Mouse (Mus musculus) neural tube, embryonic 11.5 days (tissue): ENCODE data around the gene Rad23a. TPM values are rescaled to one million over a fixed set of nuclear protein-coding genes. Genes with fewer than 3 reads are reported as not detected.

Source experiments
- ATAC-seq: fragments of 200-750 bp; cut with Nextera tagmentation; 2 replicates; pipeline ENCODE4 v1.8.0; 2017; ENCODE audit warnings: moderate number of reproducible peaks, mild to moderate bottlenecking, moderate TSS enrichment, moderate library complexity; ENCODE audit not compliant: insufficient read depth, low FRiP score, low TSS enrichment
- DNase-seq: peaks from one replicate; pipeline ENCODE4 v3.0.0-alpha.2; 2015; ENCODE audit warnings: low spot score
- H3K27ac ChIP-seq: fragments of 300-500 bp; sonication (generic); 2 replicates; pipeline ENCODE4 v1.5.1; 2014; ENCODE audit warnings: low read depth, mild to moderate bottlenecking, low read length
- H3K27me3 ChIP-seq: fragments of 300-500 bp; sonication (generic); 2 replicates; pipeline ENCODE4 v1.6.1; 2014; ENCODE audit warnings: mild to moderate bottlenecking, low read length, mixed read lengths; ENCODE audit not compliant: control insufficient read depth, insufficient read depth
- H3K36me3 ChIP-seq: fragments of 300-500 bp; sonication (generic); 2 replicates; pipeline ENCODE4 v1.6.1; 2014; ENCODE audit warnings: mild to moderate bottlenecking, low read length, moderate library complexity, mixed read lengths; ENCODE audit not compliant: control insufficient read depth, insufficient read depth
- H3K4me1 ChIP-seq: fragments of 300-500 bp; sonication (generic); 2 replicates; pipeline ENCODE4 v1.6.1; 2014; ENCODE audit warnings: low read length, mixed read lengths; ENCODE audit not compliant: control insufficient read depth, insufficient read depth
- H3K4me2 ChIP-seq: fragments of 300-500 bp; sonication (generic); 2 replicates; pipeline ENCODE4 v1.6.1; 2014; ENCODE audit warnings: low read depth, mild to moderate bottlenecking, moderate library complexity
- H3K4me3 ChIP-seq: fragments of 300-500 bp; sonication (generic); 2 replicates; pipeline ENCODE4 v1.5.1; 2014; ENCODE audit warnings: low read depth, low read length
- H3K9ac ChIP-seq: fragments of 300-500 bp; sonication (generic); 2 replicates; pipeline ENCODE4 v1.6.1; 2014; ENCODE audit warnings: mild to moderate bottlenecking, low read length
- H3K9me3 ChIP-seq: fragments of 300-500 bp; sonication (generic); 2 replicates; pipeline ENCODE4 v1.6.1; 2016; ENCODE audit warnings: low read length; ENCODE audit not compliant: control insufficient read depth
- WGBS: fragments of 180-500 bp; shearing (Covaris S2); extraction: QIAGEN DNeasy Blood & Tissue Kit; methylation state at CpG from one replicate; pipeline ENCODE4 v1.1.7; 2014; 5-methylcytosine and 5-hydroxymethylcytosine counted together
- polyA plus RNA-seq: library from polyadenylated mRNA; unstranded; fragments of >200 nt; fragmentation: Nextera tagmentation; extraction: Ambion mirVana; gene quantifications from 2 replicates; pipeline ENCODE4 v1.2.1, GENCODE M21; 2014

The Rad23a gene
- polyA plus RNA-seq, 1 experiment from 2014 or later, result 101 TPM

DNA sequence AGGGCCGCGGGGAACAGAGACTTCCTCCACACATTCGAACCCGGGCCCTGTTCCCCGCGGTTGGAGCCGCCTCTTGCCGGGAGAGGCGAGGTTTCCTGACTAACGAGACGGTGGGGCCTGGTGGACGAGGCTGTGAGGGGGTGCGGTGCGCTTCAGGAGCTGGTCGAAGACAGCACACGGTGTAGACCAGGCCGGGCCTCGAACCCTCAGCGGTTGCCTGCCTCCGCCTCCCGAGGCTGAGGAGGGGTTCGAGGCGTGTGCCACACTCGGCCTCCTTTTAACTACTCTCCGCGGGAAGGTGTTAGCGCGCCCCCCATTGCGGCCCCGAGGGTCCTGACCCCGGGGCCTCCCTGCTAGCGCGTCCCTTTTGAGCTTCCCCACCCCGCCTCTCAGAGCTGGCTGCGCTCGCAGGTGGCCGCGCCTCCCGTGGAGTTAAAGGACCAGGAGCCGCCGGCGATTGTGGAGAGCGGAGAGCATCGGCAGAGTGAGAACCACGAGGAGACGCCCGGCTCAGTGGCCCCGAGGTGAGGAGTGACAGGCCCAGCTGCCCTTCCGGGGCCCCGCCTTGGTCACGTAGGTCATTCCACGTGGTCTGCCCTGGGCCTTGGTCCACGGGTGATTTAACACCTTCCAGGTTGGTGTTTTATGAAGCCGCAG, 32.0 kb upstream of the Rad23a start:
- peaks cover 8% of the 10 kb centered on the region for H3K4me1 ChIP-seq
- H3K9ac ChIP-seq, result peak overlapping the region; percentile 52
- peaks cover 7% of the 10 kb centered on the region for H3K36me3 ChIP-seq
- H3K27me3 ChIP-seq, result peaks cover 3% of the 10 kb centered on the region; the same call in 1 of the 2 replicates
- H3K4me3 ChIP-seq, result peak overlapping the region; percentile 37
- WGBS, result 3% methylated on average over 54 of the region's 54 CpGs
- H3K9me3 ChIP-seq, result no peaks in the 10 kb centered on the region
- no peak overlapping the region for H3K27ac ChIP-seq
- DNase-seq (peak; percentile 53), ATAC-seq (peak; percentile 65; the same call in 1 of the 2 replicates)
- peak overlapping the region; percentile 72 for H3K4me2 ChIP-seq

DNA sequence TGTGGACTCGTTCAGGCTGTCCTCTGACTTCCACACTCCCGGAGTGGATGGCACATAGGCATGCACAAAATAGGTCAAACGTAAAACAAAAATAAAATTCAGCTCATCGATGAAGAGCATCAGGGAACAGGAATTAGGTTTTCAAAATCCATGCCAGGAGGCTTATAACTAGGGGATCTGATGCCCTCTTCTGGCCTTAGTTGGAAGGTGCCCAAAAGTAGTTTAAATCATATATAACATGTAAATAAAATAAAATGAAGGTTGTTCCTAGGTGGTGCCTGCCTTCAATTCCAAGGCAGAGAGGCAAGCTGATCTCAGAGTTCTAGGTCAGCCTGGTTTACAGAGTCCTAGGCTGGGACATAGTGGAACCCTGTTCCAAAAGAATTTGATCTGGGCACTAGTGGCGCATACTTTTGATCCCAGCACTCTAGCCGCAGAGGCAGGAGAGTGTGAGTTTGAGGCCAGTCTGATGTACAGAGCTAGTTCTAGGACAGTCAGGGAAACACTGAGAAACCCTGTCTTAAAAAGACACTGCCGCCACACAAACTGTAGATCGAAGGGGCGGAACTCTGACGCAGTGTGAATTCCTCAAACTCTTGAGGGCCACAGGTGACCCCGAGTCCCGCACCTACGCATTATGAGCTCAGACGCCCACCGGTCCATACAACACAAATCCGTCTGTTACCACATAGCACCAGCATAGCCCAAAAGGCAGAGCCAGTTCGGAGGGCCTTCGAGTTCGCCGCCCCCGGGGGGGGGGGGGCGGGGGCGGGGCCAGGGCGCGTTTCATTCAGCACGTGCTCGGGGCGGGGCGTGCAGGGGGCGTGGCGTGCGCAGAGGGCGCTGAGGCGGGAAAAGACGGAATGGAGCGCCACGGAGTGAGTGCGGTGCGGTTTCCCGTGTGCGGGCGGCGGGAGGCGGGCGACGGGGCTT, 31.2 kb upstream of the Rad23a start, which contains the start of gene Syce2:
Gene Syce2, plus strand, starts transcription at position 736 of the 933 bp plus-strand sequence.
- WGBS, result 17% methylated on average over 44 of the region's 46 CpGs
- Histone ChIP-seq H3K27me3 (peaks cover 3% of the 10 kb centered on the region; the same call in 1 of the 2 replicates), H3K4me2 (peak within 1 kb of the TSS; percentile 72), H3K9ac (peak within 1 kb of the TSS; percentile 52), H3K27ac (no peak within 1 kb of the TSS), H3K9me3 (no peaks in the 10 kb centered on the region), H3K36me3 (peaks cover 12% of the 10 kb centered on the region), H3K4me1 (peaks cover 8% of the 10 kb centered on the region), H3K4me3 (peak within 1 kb of the TSS; percentile 37)
- peak; percentile 78 for DNase-seq
- peak; percentile 58; the same call in 1 of the 2 replicates for ATAC-seq

DNA sequence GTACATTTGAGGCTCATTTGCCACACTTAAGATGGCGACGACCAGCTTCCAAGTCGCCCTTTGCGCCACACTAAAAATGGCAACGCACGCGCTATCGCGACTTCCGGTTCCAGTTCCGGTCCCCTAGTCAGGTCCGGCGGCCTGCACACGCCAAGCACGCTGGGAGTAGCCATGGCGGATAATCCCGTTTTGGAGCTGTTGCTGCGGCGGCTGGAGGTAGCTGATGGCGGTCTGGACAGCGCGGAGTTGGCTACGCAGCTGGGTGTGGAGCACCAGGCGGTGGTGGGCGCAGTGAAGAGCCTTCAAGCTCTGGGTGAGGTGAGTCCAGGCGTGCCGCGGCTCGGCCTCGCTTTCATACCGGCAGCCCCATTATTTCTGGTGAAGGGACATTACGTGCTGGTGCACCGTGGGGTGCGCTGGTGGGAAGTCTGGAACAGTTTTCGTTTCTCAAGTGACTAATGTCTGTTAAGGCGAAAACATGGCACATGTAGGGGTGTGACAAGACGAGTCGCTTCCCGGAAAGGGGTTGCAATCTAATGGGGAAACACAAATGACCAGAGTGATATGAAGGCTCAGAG, 16.5 kb upstream of the Rad23a start, which contains the start of gene Farsa:
Gene Farsa, plus strand, starts transcription at position 126 of the 578 bp plus-strand sequence.
- peak; percentile 92 for DNase-seq
- no peaks in the 10 kb centered on the region for H3K9me3 ChIP-seq
- H3K27me3 ChIP-seq, result no peaks in the 10 kb centered on the region
- peak within 1 kb of the TSS; percentile 85 for H3K4me3 ChIP-seq
- H3K27ac ChIP-seq, result no peak within 1 kb of the TSS
- H3K36me3 ChIP-seq, result peaks cover 7% of the 10 kb centered on the region; the same call in 1 of the 2 replicates
- peaks cover 12% of the 10 kb centered on the region for H3K4me1 ChIP-seq
- H3K4me2 ChIP-seq, result peak within 1 kb of the TSS; percentile 86
- peak within 1 kb of the TSS; percentile 74 for H3K9ac ChIP-seq
- under 1% methylated on average over 39 of the region's 39 CpGs for whole genome bisulfite sequencing
- ATAC-seq, result peak; percentile 84

DNA sequence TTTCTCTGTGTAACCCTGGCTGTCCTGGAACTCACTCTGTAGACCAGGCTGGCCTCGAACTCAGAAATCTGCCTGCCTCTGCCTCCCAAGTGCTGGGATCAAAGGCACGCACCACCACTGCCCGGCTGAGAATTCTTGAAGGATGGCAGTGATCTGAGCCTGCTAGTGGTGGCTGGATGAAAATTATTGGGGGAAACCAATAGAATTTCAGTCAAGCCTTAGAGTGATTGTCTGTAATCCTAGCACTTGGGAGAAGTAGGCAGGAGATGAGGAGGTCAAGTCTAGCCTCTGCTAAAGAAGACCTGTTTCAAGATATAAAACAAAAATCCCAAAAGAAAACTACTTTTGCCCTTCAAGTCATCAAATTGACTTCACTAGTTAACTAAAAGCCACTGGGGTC, 16.0 kb upstream of the Rad23a start:
- H3K4me3 ChIP-seq, result peak overlapping the region; percentile 85; the same call in 1 of the 2 replicates
- peaks cover 12% of the 10 kb centered on the region for H3K4me1 ChIP-seq
- peak; percentile 38; the same call in 1 of the 2 replicates for ATAC-seq
- H3K36me3 ChIP-seq, result peaks cover 4% of the 10 kb centered on the region; the same call in 1 of the 2 replicates
- DNase-seq, result no peak
- no peak overlapping the region for H3K27ac ChIP-seq
- WGBS, result 95% methylated on average over 3 of the region's 3 CpGs
- H3K9me3 ChIP-seq, result no peaks in the 10 kb centered on the region
- no peak overlapping the region; the same call in 1 of the 2 replicates for H3K4me2 ChIP-seq
- no peaks in the 10 kb centered on the region for H3K27me3 ChIP-seq
- peak overlapping the region; percentile 74 for H3K9ac ChIP-seq

DNA sequence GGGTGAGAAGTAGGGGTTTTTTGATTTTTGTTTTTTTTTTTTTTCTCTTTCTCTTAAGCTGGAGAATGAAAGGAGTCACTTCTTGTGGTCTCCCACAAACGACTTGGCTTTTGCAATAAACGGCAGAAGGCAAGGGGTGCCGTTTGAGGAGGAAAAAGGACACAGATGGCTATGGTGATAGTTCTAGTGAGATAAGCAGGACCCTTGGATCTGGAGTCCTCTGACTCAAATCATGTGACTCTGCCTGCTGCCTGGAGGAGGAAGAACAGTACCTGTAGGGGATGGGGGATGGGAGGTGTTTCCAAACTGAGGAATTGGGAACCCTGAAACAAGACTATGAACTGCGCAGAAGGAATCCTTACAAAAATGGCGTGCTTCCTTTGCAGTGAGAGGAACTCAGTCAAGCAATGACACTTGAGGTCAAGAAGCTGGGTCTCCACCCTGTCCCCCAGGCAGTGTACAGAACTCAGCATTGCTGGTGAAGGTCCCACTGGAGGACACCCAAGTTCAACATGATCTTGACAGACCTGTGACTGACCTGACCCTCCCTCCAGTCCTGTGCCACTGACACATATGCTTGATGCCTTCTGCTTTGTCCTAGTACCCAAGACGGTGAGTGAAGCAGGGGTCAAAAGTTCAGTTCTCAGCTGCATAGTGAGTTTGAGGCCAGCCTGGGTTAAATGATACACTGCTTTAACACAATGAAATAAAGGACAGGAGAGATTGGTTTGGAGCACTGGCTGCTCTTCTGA, 7.4 kb upstream of the Rad23a start:
- Histone ChIP-seq H3K4me1 (peaks cover 19% of the 10 kb centered on the region), H3K9me3 (no peaks in the 10 kb centered on the region), H3K36me3 (peaks cover 18% of the 10 kb centered on the region), H3K4me3 (peak overlapping the region; percentile 92), H3K9ac (peak overlapping the region; percentile 70), H3K4me2 (peak overlapping the region; percentile 67), H3K27me3 (no peaks in the 10 kb centered on the region), H3K27ac (peak overlapping the region; percentile 84)
- WGBS, result 39% methylated on average over 6 of the region's 6 CpGs
- DNase-seq (peak; percentile 18), ATAC-seq (no peak)

DNA sequence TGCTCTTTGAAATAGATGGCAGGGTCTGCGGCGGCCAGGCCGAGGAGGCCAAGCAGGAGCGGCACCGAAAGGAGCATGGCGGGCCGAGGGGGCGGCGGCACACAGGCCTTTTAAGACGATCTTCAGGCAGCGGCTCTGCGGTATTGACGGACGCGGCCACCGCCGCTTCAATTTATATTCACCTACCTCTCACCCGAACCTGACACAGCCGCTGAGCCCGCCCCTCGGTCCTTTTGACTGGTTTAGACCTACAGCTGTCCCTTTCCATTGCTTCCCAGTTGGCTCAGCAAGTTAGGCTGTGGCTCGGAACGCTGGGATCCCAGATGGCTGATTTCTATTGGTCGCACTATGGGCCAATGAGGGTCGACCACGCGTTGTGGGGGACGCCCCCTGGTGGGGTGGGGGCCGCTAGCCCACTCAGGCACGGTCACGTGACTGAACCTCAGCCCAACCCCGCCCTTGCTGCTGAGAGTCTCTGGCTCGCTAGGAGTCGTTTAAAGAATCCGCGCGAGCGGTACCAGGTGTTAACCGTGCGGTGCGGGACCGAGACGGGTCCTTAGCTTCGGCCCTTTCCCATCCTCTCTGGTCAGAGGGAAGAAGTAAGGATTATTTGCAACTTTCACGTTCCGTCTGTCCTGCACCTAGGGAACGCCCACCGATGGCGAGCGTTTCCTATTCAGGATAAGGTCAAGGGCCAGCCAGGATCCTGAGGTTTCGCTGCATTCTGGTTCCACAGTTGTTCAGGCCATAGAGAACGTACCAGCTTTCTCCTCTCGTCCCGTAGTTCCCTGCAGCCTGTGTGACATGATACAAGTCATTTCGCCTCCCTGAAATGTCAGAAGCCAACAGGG, 6.5 kb upstream of the Rad23a start, which contains the start of gene Calr:
Gene Calr, minus strand, starts transcription at position 213 of the 851 bp plus-strand sequence.
- Histone ChIP-seq H3K9me3 (no peaks in the 10 kb centered on the region), H3K4me3 (peak within 1 kb of the TSS; percentile 92), H3K4me2 (peak within 1 kb of the TSS; percentile 85), H3K4me1 (peaks cover 19% of the 10 kb centered on the region), H3K27me3 (no peaks in the 10 kb centered on the region), H3K36me3 (peaks cover 22% of the 10 kb centered on the region), H3K27ac (peak within 1 kb of the TSS; percentile 84), H3K9ac (peak within 1 kb of the TSS; percentile 96)
- under 1% methylated on average over 55 of the region's 55 CpGs for WGBS
- ATAC-seq (peak; percentile 99), DNase-seq (peak; percentile 98)

DNA sequence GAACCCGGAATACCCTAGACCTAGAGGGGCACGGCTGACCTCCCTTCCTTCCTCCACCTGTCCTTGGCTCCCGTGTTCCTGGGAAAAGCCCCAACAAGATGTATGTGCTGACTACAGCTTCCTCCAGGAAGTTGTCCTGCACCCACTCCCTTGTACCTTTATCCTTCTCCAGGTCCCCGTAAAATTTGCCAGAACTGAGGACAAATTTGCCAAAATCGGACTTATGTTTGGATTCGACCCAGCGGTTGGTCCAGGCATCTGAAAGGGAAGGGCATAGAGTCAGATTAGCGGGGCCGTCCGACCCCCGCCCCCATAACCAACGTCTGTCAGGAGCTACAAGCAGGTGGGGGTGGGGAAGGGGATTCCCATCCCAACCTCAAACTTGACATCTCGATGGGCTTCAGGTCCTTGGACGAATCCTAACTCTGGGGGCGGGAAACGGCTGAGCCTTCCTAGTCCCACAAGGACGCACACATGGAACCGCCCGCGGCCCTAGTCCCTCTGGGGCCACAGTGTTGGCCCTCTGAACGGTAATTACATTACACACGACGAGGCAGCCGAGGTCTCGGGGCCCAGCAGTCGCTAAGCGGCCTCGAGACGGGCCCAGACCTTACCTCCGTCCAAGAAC, 5.7 kb upstream of the Rad23a start:
- Histone ChIP-seq H3K27ac (peak overlapping the region; percentile 61; the same call in 1 of the 2 replicates), H3K9ac (peak overlapping the region; percentile 96), H3K4me3 (peak overlapping the region; percentile 92), H3K27me3 (no peaks in the 10 kb centered on the region), H3K4me2 (peak overlapping the region; percentile 85), H3K36me3 (peaks cover 28% of the 10 kb centered on the region), H3K4me1 (peaks cover 19% of the 10 kb centered on the region), H3K9me3 (no peaks in the 10 kb centered on the region)
- DNase-seq (no peak), ATAC-seq (peak; percentile 8)
- under 1% methylated on average over 30 of the region's 30 CpGs for WGBS
